Mouse (Mus musculus): ENCODE measurements around the gene Gm44790. TPM values are rescaled to one million over a fixed set of nuclear protein-coding genes. Genes with fewer than 3 reads are reported as not detected.

Gm44790 gene
- polyA plus RNA-seq, 1 experiment from 2014 or later: not detected

DNA sequence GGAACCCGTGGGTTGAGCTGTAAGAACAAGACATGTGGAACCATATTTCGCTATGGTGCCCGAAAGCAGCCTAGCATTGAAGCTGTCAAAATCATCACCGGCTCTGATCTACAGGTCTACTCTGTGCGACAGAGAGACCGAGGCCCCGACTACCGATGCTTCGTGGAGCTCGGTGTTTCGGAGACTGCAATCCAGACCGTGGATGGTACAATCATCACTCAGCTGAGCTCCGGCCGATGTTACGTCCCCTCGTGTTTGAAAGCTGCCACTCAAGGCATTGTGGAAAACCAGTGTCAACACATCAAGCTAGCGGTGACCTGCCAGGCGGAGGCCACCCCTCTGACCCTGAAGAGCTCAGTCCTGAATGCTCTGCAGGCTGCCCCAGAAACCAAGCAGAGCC is 19.1 kb downstream of the Gm44790 start:
- Histone ChIP-seq H3K27me3 (replicated peaks; ENCODE audit: control insufficient read depth, insufficient read depth, low read length) (no peaks in the 10 kb centered on the region), H3K36me3 (ENCODE audit: control insufficient read depth, insufficient read depth, low read length) (peaks cover 54% of the 10 kb centered on the region), H3K27ac (ENCODE audit: low read depth) (no peak overlapping the region), H3K4me2 (ENCODE audit: low read length) (no peak overlapping the region), H3K4me1 (replicated peaks; ENCODE audit: control insufficient read depth, insufficient read depth, low read length) (no peaks in the 10 kb centered on the region), H3K9ac (ENCODE audit: low read length) (no peak overlapping the region), H3K4me3 (ENCODE audit: low read depth, low read length) (no peak overlapping the region), H3K9me3 (ENCODE audit: control insufficient read depth, low read length) (no peaks in the 10 kb centered on the region)
- no peak for DNase-seq (ENCODE audit: low spot score)
- WGBS: 94% methylated on average over 18 of the region's 18 CpGs
- no peak for ATAC-seq (replicated peaks; ENCODE audit: low FRiP score, low TSS enrichment, low read depth)

GRCm38 (mm10) chr6:86446927-86447568 is 20.6 kb downstream of the Gm44790 start:
- H3K27ac ChIP-seq (ENCODE audit: low read depth): no peak overlapping the region
- no peak overlapping the region for H3K4me2 ChIP-seq (ENCODE audit: low read length)
- no peak overlapping the region for H3K4me3 ChIP-seq (ENCODE audit: low read depth, low read length)
- H3K4me1 ChIP-seq (replicated peaks; ENCODE audit: control insufficient read depth, insufficient read depth, low read length): no peaks in the 10 kb centered on the region
- H3K9me3 ChIP-seq (ENCODE audit: control insufficient read depth, low read length): no peaks in the 10 kb centered on the region
- no peak overlapping the region for H3K9ac ChIP-seq (ENCODE audit: low read length)
- no peaks in the 10 kb centered on the region for H3K27me3 ChIP-seq (replicated peaks; ENCODE audit: control insufficient read depth, insufficient read depth, low read length)
- no peak for DNase-seq (ENCODE audit: low spot score)
- peaks cover 62% of the 10 kb centered on the region for H3K36me3 ChIP-seq (ENCODE audit: control insufficient read depth, insufficient read depth, low read length)
- WGBS: 83% methylated on average over 1 of the region's 1 CpGs
- no peak for ATAC-seq (replicated peaks; ENCODE audit: low FRiP score, low TSS enrichment, low read depth)

- ATAC-seq (replicated peaks; ENCODE audit: low FRiP score, low TSS enrichment, low read depth) (no peak), DNase-seq (ENCODE audit: low spot score) (no peak)
- Histone ChIP-seq H3K4me3 (ENCODE audit: low read depth, low read length) (no peak overlapping the region), H3K4me2 (ENCODE audit: low read length) (no peak overlapping the region), H3K9me3 (ENCODE audit: control insufficient read depth, low read length) (no peaks in the 10 kb centered on the region), H3K36me3 (ENCODE audit: control insufficient read depth, insufficient read depth, low read length) (peaks cover 68% of the 10 kb centered on the region), H3K4me1 (replicated peaks; ENCODE audit: control insufficient read depth, insufficient read depth, low read length) (no peaks in the 10 kb centered on the region), H3K9ac (ENCODE audit: low read length) (no peak overlapping the region), H3K27me3 (replicated peaks; ENCODE audit: control insufficient read depth, insufficient read depth, low read length) (no peaks in the 10 kb centered on the region), H3K27ac (ENCODE audit: low read depth) (no peak overlapping the region)
- WGBS: 90% methylated on average over 3 of the region's 3 CpGs
These were observed 30.3 kb downstream of the Gm44790 start for GRCm38 (mm10) chr6:86456727-86457126.

DNA sequence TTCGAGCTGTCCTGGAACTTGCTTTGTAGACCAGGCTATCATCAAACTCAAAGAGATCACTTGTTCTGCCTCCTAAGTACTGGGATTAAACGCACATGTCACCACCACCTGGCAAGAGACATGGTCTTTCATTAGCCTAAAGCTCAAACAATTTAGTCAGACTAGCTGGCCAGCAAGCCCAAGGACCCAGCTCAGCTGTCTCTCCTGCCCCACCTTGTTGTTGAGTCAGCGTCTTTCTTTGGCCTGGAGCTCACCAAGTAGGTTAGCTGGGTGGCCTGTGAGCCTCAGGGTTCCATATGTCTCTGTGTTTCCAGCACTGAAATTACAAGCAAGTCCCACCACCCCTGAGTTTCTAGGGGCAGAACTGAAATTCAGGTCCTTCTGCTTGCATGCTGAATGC is 36.6 kb downstream of the Gm44790 start:
- H3K4me2 ChIP-seq (ENCODE audit: low read length): no peak overlapping the region
- H3K27ac ChIP-seq (ENCODE audit: low read depth): no peak overlapping the region
- H3K4me1 ChIP-seq (replicated peaks; ENCODE audit: control insufficient read depth, insufficient read depth, low read length): no peaks in the 10 kb centered on the region
- no peak overlapping the region for H3K4me3 ChIP-seq (ENCODE audit: low read depth, low read length)
- ATAC-seq (replicated peaks; ENCODE audit: low FRiP score, low TSS enrichment, low read depth): no peak
- H3K9me3 ChIP-seq (ENCODE audit: control insufficient read depth, low read length): no peaks in the 10 kb centered on the region
- H3K9ac ChIP-seq (ENCODE audit: low read length): no peak overlapping the region
- peaks cover 45% of the 10 kb centered on the region for H3K36me3 ChIP-seq (ENCODE audit: control insufficient read depth, insufficient read depth, low read length)
- WGBS: 89% methylated on average over 3 of the region's 3 CpGs
- no peak for DNase-seq (ENCODE audit: low spot score)
- H3K27me3 ChIP-seq (replicated peaks; ENCODE audit: control insufficient read depth, insufficient read depth, low read length): no peaks in the 10 kb centered on the region

DNA sequence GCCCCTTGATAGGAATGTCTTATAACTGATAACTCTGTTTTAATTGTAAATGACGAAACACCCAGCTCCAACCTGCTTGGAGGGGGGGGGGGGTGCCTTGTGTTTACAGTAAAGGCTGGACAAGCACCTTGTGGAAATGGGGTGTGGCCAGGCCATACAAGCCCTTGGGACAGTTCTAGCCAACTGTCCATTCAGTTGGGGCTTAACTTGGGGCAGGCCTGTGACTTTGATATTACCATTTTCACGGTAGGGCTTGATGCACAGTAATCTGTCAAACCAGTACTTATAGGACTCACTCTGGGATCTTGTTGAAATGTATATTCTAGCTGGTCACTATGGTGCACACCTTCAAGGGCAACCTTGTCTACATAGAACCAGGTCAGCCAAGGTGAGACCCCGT is 44.9 kb downstream of the Gm44790 start:
- Histone ChIP-seq H3K9me3 (ENCODE audit: control insufficient read depth, low read length) (no peaks in the 10 kb centered on the region), H3K27me3 (replicated peaks; ENCODE audit: control insufficient read depth, insufficient read depth, low read length) (no peaks in the 10 kb centered on the region), H3K27ac (ENCODE audit: low read depth) (peak overlapping the region; percentile 82), H3K4me1 (replicated peaks; ENCODE audit: control insufficient read depth, insufficient read depth, low read length) (peaks cover 15% of the 10 kb centered on the region), H3K36me3 (ENCODE audit: control insufficient read depth, insufficient read depth, low read length) (peaks cover 21% of the 10 kb centered on the region; the same call in 1 of the 2 replicates), H3K9ac (ENCODE audit: low read length) (no peak overlapping the region; the same call in 1 of the 2 replicates), H3K4me2 (ENCODE audit: low read length) (peak overlapping the region; percentile 63), H3K4me3 (ENCODE audit: low read depth, low read length) (no peak overlapping the region)
- ATAC-seq (replicated peaks; ENCODE audit: low FRiP score, low TSS enrichment, low read depth) (0 out of 2 replicates have a peak, but pooled peaks have one; percentile 1), DNase-seq (ENCODE audit: low spot score) (no peak)
- 88% methylated on average over 3 of the region's 3 CpGs for WGBS

DNA sequence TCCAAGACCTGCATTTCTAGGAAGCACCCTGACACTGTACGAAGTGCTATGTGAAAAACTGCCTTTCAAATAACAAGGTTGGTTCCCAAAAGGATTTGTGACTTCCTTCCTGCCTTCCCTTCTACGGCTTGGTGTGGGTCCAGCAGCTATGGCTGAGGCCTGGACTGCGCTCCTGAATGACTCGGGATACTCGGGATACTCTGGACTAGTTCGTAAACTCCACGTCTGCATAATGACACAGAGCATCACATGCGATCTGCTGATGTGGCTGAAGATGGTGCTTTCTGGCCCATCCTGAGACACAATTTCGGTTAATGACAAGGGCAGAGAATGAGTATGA is 45.3 kb downstream of the Gm44790 start:
- peak; percentile 38; the same call in 1 of the 2 replicates for ATAC-seq (replicated peaks; ENCODE audit: low FRiP score, low TSS enrichment, low read depth)
- peak overlapping the region; percentile 34 for H3K4me3 ChIP-seq (ENCODE audit: low read depth, low read length)
- peak overlapping the region; percentile 82 for H3K27ac ChIP-seq (ENCODE audit: low read depth)
- peaks cover 16% of the 10 kb centered on the region for H3K4me1 ChIP-seq (replicated peaks; ENCODE audit: control insufficient read depth, insufficient read depth, low read length)
- no peaks in the 10 kb centered on the region for H3K9me3 ChIP-seq (ENCODE audit: control insufficient read depth, low read length)
- no peaks in the 10 kb centered on the region for H3K27me3 ChIP-seq (replicated peaks; ENCODE audit: control insufficient read depth, insufficient read depth, low read length)
- peak overlapping the region; percentile 63 for H3K4me2 ChIP-seq (ENCODE audit: low read length)
- peaks cover 19% of the 10 kb centered on the region; the same call in 1 of the 2 replicates for H3K36me3 ChIP-seq (ENCODE audit: control insufficient read depth, insufficient read depth, low read length)
- DNase-seq (ENCODE audit: low spot score): no peak
- peak overlapping the region; percentile 58 for H3K9ac ChIP-seq (ENCODE audit: low read length)
- 19% methylated on average over 9 of the region's 9 CpGs for WGBS

DNA sequence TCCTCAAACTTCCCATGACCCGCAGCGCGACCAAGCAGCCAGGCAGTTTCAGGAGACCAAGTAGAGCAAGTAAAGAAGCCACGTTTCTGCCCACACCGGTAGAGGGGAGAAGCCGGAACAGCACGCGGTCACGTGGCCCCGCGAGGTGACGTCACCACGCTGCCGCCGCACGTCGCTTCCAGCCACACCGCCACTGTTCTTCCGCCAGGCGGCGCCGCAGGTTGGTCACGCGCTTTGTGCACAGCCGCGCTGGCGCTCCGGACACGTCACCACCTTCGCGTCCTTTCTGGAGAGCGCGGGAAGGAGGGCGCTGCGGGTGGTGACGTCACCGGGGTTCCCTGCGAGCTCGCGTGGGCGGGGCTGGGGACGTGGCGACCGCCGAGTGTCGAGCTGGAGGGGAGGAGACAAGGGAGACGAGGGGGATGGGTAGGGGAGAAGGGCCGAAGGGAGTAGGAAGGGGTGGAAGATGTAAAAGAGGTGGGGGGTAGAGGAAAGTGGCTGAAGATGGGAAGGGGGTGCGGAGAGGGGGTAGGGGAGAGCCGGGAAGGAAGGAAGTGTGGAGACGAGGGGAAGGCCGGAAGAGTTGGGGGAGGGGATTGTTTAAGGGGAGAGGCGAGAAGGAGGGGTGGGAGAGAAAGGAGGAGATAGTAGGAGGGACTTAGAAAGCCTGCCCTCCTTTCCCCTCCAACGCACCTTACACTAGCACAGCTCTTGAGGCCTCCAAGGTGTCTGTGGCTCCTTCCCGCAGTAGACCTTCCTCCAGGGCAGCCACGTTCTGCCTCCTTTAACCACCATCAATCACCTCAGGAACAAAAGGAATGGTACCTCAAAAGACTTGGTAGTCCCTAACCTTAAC is 45.9 kb downstream of the Gm44790 start:
- Histone ChIP-seq H3K27me3 (replicated peaks; ENCODE audit: control insufficient read depth, insufficient read depth, low read length) (no peaks in the 10 kb centered on the region), H3K27ac (ENCODE audit: low read depth) (peak overlapping the region; percentile 82), H3K4me2 (ENCODE audit: low read length) (peak overlapping the region; percentile 63), H3K9me3 (ENCODE audit: control insufficient read depth, low read length) (no peaks in the 10 kb centered on the region), H3K4me1 (replicated peaks; ENCODE audit: control insufficient read depth, insufficient read depth, low read length) (peaks cover 20% of the 10 kb centered on the region), H3K36me3 (ENCODE audit: control insufficient read depth, insufficient read depth, low read length) (peaks cover 13% of the 10 kb centered on the region; the same call in 1 of the 2 replicates), H3K4me3 (ENCODE audit: low read depth, low read length) (peak overlapping the region; percentile 34), H3K9ac (ENCODE audit: low read length) (peak overlapping the region; percentile 58)
- under 1% methylated on average over 55 of the region's 56 CpGs for WGBS
- DNase-seq (ENCODE audit: low spot score) (peak; percentile 100), ATAC-seq (replicated peaks; ENCODE audit: low FRiP score, low TSS enrichment, low read depth) (peak; percentile 95)

DNA sequence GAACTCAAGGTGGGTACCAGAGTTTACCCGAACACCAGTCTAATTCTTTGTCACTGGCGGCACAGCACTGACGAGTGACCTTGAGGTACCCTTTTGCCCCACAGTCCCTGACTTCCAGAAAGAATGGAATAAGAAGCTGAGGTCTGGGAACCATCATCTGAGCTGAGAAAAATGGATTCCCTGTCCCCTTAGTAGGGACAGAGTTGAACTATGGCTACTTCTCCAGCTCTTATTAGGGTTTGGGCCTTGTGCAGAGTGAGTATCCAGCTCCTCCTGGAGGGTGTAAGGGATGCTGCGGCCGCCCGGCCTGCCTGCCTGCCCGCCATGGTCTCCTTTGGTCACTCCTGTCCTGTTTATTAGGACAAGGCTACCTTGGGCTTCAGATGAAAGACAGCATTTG is 46.6 kb downstream of the Gm44790 start:
- WGBS: 57% methylated on average over 7 of the region's 7 CpGs
- H3K4me3 ChIP-seq (ENCODE audit: low read depth, low read length): peak overlapping the region; percentile 34
- H3K4me2 ChIP-seq (ENCODE audit: low read length): peak overlapping the region; percentile 55
- H3K9ac ChIP-seq (ENCODE audit: low read length): peak overlapping the region; percentile 42
- ATAC-seq (replicated peaks; ENCODE audit: low FRiP score, low TSS enrichment, low read depth) (peak; percentile 7; the same call in 1 of the 2 replicates), DNase-seq (ENCODE audit: low spot score) (peak; percentile 58)
- peaks cover 25% of the 10 kb centered on the region for H3K4me1 ChIP-seq (replicated peaks; ENCODE audit: control insufficient read depth, insufficient read depth, low read length)
- H3K36me3 ChIP-seq (ENCODE audit: control insufficient read depth, insufficient read depth, low read length): peaks cover 7% of the 10 kb centered on the region; the same call in 1 of the 2 replicates
- H3K27me3 ChIP-seq (replicated peaks; ENCODE audit: control insufficient read depth, insufficient read depth, low read length): no peaks in the 10 kb centered on the region
- peak overlapping the region; percentile 82 for H3K27ac ChIP-seq (ENCODE audit: low read depth)
- H3K9me3 ChIP-seq (ENCODE audit: control insufficient read depth, low read length): no peaks in the 10 kb centered on the region
